Mouse (Mus musculus) MEL-GATA-1-ER (cell line): ENCODE data around the gene P2rx5.

ENCODE experiments used
- DNase-seq: peaks from one replicate; pipeline ENCODE4 v3.0.0-alpha.2; 2012; ENCODE audit warnings: low read depth; ENCODE audit errors: extremely low read depth

P2rx5 gene

GRCm38 (mm10) chr11:73175612-73176011 is 15.4 kb downstream of the P2rx5 start:
- DNase-seq: no peak

DNA sequence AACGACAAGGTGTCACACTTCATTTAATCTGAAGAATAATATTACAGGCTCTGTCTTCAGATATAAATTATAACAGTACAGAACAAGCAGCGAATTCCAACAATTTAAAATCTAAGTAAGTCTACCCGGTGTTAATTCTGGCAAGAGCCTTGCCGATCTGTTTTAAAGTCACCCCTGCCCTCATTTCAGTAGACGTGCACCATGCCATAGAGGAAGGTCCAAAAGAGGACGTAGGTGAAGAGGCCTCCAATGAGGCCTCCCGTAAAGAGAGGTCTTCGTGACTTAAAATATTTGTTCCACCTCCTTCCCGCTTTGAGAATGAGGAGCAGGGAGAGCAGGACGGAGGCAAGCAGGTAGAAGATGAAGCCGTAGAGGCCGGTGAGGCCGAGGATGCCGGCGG is 16.0 kb downstream of the P2rx5 start:
- DNase-seq: peak; percentile 32

DNA sequence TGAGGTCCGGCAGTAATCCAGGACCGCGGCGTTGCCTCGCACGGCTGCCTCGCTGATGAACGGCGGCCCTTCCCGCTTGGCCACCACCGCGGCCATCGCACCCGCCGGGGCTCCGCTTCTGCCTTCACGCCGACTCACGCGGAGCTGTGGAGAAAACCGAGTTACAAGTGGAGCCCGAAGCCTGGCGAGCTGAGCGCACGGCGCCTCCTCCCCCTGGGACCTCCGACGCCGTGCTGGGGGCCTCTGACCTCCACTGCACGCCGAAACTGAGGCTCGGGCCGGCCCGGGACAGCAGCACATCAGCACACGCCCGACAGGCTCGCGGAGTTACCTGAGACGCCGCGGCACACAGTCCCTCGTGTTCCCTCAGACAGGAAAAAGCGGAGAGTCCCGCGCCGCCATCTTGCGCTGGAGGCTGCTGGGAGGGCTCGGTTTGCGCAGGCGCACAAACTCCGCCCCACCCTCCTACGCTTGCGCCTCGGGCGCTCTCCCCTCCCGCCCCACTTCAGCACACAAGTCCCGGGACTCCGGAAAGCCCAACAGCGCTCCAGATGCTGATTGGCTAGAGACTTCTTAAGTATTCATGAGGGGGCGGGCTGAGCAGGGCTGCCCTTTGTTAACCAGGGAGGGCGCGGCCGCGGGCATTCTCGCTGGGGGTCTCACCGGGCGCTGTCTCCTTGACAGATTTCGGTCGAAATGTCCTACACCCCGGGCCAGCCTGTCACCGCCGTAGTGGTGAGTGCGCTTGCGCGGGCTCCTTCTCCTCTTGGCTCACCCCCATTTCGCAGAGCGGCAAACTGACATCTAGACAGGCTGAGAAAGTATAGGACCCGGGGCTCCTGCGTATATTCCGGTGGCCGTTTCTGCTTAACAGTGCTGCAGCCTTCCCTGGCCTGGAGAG is 16.6 kb downstream of the P2rx5 start, which contains the start of the genes Emc6 and Tax1bp3:
TSS of gene Emc6 (minus strand) at position 430 of the 901 bp plus-strand sequence.
TSS of gene Tax1bp3 (plus strand) at position 476 of the 901 bp plus-strand sequence.
- DNase-seq: peak; percentile 94

GRCm38 (mm10) chr11:73177509-73177875 is 17.3 kb downstream of the P2rx5 start:
- DNase-seq: no peak

GRCm38 (mm10) chr11:73177895-73178294 is 17.7 kb downstream of the P2rx5 start:
- no peak for DNase-seq

- no peak for DNase-seq
These were observed 25.8 kb downstream of the P2rx5 start for GRCm38 (mm10) chr11:73185872-73186615.

DNA sequence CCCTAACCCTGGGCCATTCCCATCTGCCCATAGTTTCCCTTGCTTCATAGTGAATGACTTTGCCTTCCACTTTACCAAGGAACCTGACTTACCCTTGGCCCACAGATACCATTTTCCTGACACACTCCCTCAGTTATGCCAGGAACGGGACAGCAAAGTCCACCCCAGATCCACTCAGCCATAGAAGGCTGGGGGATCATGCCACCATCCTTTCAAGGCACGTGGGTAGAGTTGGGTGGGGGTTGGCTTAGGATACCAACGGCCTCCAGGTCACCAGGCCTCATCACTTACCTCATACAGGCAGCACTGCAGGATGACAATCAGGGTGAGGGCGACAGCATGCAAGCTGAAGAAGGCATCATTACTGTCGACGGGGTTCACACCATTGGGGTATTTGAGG is 27.0 kb downstream of the P2rx5 start:
- no peak for DNase-seq

DNA sequence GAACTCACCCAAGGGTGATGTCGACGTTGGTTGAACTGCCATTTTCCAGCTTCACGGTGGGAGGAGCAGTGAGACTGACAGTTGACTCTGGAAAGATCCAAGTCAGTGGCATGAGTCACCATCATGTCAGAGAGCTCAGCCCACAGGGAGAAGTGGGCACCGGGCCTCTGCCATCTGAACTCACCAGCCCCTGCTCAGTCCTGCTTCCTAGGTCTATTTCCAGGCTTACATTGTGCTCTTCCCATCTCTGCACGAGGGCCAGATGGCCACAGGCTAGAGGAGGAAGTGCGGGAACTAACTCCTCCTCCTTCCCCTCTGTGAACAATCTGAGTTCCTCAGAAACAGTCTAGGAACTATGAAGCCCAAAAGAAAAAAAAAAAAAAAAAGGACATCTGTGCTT is 32.8 kb downstream of the P2rx5 start:
- DNase-seq: no peak

DNA sequence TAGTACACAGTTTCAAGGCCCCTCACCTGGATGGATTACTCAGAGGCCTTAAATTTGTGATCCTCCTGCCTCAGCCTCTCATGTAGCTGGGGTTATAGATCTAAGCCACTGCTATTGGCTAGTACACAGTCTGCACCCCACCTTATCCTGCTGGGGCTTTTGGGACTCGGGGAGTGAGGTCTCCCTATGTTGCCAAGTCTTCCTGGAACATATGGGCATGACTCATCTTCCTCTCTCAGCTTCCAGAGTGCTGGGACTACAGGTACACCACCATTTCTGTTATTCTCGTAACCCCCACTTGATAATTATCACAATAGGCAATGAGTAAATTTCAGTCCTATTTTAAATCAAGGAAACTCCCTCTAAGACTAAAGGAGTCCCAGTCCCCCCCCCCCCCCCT is 34.2 kb downstream of the P2rx5 start:
- no peak for DNase-seq

GRCm38 (mm10) chr11:73198190-73198589 is 38.0 kb downstream of the P2rx5 start:
- DNase-seq: no peak

DNA sequence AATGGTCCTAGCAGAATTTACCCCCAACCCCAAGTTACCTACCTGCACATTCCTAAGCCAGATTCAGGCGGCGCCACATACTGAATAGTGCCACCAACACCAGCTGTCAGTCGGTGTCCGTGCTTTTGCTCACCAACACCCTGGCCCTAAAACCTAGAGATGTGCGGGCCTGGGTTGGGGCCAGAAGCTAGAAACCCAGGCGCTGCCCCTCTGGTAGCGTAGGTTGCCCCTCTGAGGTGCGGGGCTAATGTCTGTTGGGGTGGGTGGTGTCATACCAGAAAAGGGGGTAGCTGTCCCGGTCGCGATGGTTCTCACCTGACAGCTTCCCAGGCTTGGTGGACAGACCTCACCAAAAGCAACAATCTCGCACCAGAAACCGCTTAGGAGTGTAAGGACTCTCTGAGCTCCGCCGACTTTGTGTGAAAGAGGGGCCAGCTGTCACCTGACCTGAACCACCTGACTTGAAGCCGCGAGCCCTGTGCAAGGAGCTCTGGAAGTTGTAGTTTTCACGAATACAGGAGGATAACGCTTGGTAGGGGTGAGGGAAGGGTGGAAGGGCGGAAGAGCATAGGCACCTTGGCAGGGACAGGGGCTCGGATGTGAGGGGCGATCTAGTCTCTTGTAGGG is 38.5 kb downstream of the P2rx5 start, which contains the start of gene Ctns:
TSS of gene Ctns (minus strand) at position 440 of the 627 bp plus-strand sequence.
- DNase-seq: peak; percentile 83

- peak; percentile 90 for DNase-seq
These were observed 39.0 kb downstream of the P2rx5 start, which contains the start of gene Shpk for GRCm38 (mm10) chr11:73199230-73199712. Shpk (plus strand) TSS chr11:73199460.

DNA sequence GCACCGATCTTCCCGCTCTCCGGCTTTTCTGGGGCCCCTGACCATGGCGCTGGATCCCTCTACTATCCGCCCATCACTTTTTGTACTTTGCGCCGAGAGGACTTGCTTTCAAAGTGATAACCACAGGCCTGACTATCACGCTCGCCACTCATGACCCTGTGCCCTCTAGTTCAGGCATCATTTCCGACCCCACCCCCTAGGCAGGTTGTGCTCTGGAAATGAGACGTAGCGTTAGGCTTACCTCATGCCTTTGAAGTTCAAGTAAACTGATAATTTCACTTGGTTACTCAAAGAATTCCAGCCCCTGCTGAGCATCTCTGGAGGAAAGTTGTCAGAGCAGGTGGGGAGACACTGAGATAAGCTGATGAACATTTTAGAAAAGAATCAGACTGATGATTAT is 39.7 kb downstream of the P2rx5 start:
- DNase-seq: peak; percentile 26

DNA sequence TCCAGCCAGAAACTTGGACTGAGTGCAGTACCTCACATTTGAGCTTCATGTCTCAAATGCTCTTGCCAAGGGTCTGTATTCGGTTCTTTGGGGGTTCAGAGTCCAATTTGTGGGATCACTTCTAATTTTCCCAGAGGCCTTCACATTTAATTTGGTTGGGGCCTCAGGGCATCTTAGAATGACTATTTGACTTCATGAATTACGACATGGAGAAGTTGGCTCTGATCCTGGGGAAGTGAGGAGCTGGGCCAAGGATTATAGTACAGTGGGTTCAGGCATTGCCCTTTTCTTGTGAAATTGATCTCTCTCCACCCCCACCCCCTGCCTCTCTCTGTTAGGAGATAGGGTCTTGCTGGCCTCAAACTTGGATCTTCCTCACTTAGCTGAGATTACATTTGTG is 40.8 kb downstream of the P2rx5 start:
- DNase-seq: no peak

GRCm38 (mm10) chr11:73201597-73201996 is 41.4 kb downstream of the P2rx5 start:
- no peak for DNase-seq

DNA sequence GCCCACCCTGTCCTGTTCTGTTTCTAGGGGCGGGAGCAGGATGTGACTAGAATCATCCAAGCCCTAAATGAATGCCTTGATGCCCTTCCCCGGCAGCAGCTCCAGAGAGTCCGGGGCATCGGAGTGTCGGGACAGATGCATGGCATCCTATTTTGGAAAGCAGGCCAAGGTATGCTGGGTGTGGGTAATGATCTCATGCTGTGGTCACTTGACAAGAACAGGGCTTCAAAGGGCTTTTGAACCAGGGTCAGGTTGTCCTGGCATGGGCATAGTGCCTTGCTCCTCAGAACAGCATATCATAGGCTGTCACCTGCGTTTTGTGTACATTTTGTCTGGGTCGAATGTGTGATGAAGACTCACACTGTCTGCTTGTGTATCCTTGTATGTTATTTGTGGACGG is 43.7 kb downstream of the P2rx5 start:
- DNase-seq: no peak

GRCm38 (mm10) chr11:73205194-73205593 is 45.0 kb downstream of the P2rx5 start:
- no peak for DNase-seq

- DNase-seq: no peak
These were observed 47.4 kb downstream of the P2rx5 start for GRCm38 (mm10) chr11:73207621-73208020.

DNA sequence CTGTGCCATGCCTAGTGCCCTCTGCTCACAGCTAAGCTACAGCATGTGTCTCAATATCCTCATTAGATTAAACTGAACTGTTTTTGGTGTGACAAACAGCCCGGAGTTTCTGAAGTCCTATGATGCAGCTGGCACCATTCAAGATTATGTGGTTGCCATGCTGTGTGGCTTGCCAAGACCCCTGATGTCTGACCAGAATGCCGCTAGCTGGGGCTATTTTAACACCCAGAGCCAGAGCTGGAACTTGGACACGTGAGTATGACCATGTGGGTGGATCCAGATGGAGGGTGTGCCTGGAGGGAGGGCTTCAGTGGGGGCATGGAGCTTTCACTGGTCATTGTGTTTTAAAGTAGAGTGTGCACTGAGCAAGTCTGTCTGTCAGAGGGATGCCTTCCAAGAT is 53.7 kb downstream of the P2rx5 start:
- DNase-seq: no peak

DNA sequence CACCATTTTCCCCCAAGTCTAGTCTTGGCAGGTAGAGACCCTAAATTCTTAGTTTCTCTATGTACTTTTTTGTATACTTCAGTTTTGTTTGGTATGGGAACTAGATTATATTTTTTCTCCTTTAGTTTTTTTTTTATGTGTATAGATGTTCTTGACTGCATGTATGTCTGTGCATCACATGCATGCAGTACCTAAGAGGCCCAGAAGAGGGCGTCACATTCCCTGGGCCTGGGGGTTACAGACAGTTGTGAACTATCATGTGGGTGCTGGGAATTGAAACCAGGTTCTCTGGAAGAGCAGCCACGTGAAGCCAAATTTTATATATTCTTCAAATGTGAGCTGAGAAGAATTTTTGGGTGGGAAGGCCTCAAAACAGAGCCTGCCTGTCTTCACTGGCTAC is 59.5 kb downstream of the P2rx5 start:
- no peak for DNase-seq

GRCm38 (mm10) chr11:73220651-73221050 is 60.4 kb downstream of the P2rx5 start:
- no peak for DNase-seq
